Mouse (Mus musculus): ENCODE measurements around the gene Anks1. TPM values are rescaled to one million over a fixed set of nuclear protein-coding genes. Genes with fewer than 3 reads are reported as not detected.
A peak's percentile ranks its signal among the peaks of the same experiment; 100 is the strongest.

Anks1 gene
- polyA plus RNA-seq, 1 experiment from 2014 or later = 71.9 TPM

- no peaks in the 10 kb centered on the region for H3K36me3 ChIP-seq (replicated peaks)
- peaks cover 32% of the 10 kb centered on the region for H3K4me1 ChIP-seq
- H3K4me3 ChIP-seq = no peak overlapping the region
- no peak overlapping the region for H3K4me2 ChIP-seq
- ATAC-seq (replicated peaks) = no peak
- H3K9me3 ChIP-seq = no peaks in the 10 kb centered on the region
- 9% methylated on average over 3 of the region's 3 CpGs for WGBS
- H3K27me3 ChIP-seq (replicated peaks) = no peaks in the 10 kb centered on the region
- no peak overlapping the region for H3K9ac ChIP-seq
- peak overlapping the region; percentile 61; the same call in 1 of the 2 replicates for H3K27ac ChIP-seq
Measured at GRCm38 (mm10) chr17:28033046-28033580, 124.0 kb downstream of the Anks1 start.

GRCm38 (mm10) chr17:28034986-28035385 lies 125.9 kb downstream of the Anks1 start:
- Histone ChIP-seq H3K9me3 (no peaks in the 10 kb centered on the region), H3K9ac (no peak overlapping the region), H3K27me3 (replicated peaks) (no peaks in the 10 kb centered on the region), H3K27ac (no peak overlapping the region), H3K36me3 (replicated peaks) (no peaks in the 10 kb centered on the region), H3K4me2 (no peak overlapping the region), H3K4me1 (peaks cover 29% of the 10 kb centered on the region), H3K4me3 (no peak overlapping the region)
- no peak for ATAC-seq (replicated peaks)
- 72% methylated on average over 8 of the region's 8 CpGs for WGBS

- 41% methylated on average over 14 of the region's 14 CpGs for WGBS
- peaks cover 45% of the 10 kb centered on the region for H3K4me1 ChIP-seq
- H3K4me3 ChIP-seq = no peak overlapping the region
- no peaks in the 10 kb centered on the region for H3K27me3 ChIP-seq (replicated peaks)
- H3K27ac ChIP-seq = peak overlapping the region; percentile 64
- no peak overlapping the region for H3K4me2 ChIP-seq
- H3K9ac ChIP-seq = no peak overlapping the region
- H3K9me3 ChIP-seq = no peaks in the 10 kb centered on the region
- ATAC-seq (replicated peaks) = no peak
- no peaks in the 10 kb centered on the region for H3K36me3 ChIP-seq (replicated peaks)
Measured at GRCm38 (mm10) chr17:28036813-28037756, 128.0 kb downstream of the Anks1 start.

GRCm38 (mm10) chr17:28040620-28041019 lies 131.5 kb downstream of the Anks1 start:
- peaks cover 63% of the 10 kb centered on the region for H3K4me1 ChIP-seq
- peak; percentile 65 for ATAC-seq (replicated peaks)
- 9% methylated on average over 16 of the region's 16 CpGs for WGBS

GRCm38 (mm10) chr17:28041298-28041697 lies 132.2 kb downstream of the Anks1 start:
- Histone ChIP-seq H3K4me3 (peak overlapping the region; percentile 35), H3K9ac (peak overlapping the region; percentile 44), H3K9me3 (no peaks in the 10 kb centered on the region), H3K4me1 (peaks cover 63% of the 10 kb centered on the region), H3K4me2 (peak overlapping the region; percentile 55), H3K27me3 (replicated peaks) (no peaks in the 10 kb centered on the region), H3K36me3 (replicated peaks) (no peaks in the 10 kb centered on the region), H3K27ac (peak overlapping the region; percentile 75)
- ATAC-seq (replicated peaks) = no peak; the same call in 1 of the 2 replicates
- WGBS = 52% methylated on average over 13 of the region's 13 CpGs

More at GRCm38 (mm10) chr17:28040620-28041019, 131.5 kb downstream of the Anks1 start:
- Histone ChIP-seq H3K9me3 (no peaks in the 10 kb centered on the region), H3K27ac (peak overlapping the region; percentile 75), H3K27me3 (replicated peaks) (no peaks in the 10 kb centered on the region), H3K36me3 (replicated peaks) (no peaks in the 10 kb centered on the region), H3K9ac (peak overlapping the region; percentile 44), H3K4me2 (peak overlapping the region; percentile 55), H3K4me3 (peak overlapping the region; percentile 35)

- peak overlapping the region; percentile 75 for H3K27ac ChIP-seq
- H3K27me3 ChIP-seq (replicated peaks) = no peaks in the 10 kb centered on the region
- ATAC-seq (replicated peaks) = peak; percentile 89
- WGBS = 19% methylated on average over 23 of the region's 23 CpGs
- H3K36me3 ChIP-seq (replicated peaks) = no peaks in the 10 kb centered on the region
- peak overlapping the region; percentile 55 for H3K4me2 ChIP-seq
- H3K9ac ChIP-seq = peak overlapping the region; percentile 44
- H3K4me1 ChIP-seq = peaks cover 56% of the 10 kb centered on the region
- H3K9me3 ChIP-seq = no peaks in the 10 kb centered on the region
- H3K4me3 ChIP-seq = peak overlapping the region; percentile 35
Measured at GRCm38 (mm10) chr17:28042299-28042771, 133.2 kb downstream of the Anks1 start.

GRCm38 (mm10) chr17:28047017-28047416 lies 137.9 kb downstream of the Anks1 start:
- WGBS = 90% methylated on average over 5 of the region's 5 CpGs
- H3K4me1 ChIP-seq = peaks cover 31% of the 10 kb centered on the region
- H3K27ac ChIP-seq = no peak overlapping the region

GRCm38 (mm10) chr17:28047520-28047919 lies 138.4 kb downstream of the Anks1 start:
- Histone ChIP-seq H3K27ac (no peak overlapping the region), H3K4me1 (peaks cover 26% of the 10 kb centered on the region), H3K4me2 (no peak overlapping the region), H3K4me3 (no peak overlapping the region), H3K9me3 (no peaks in the 10 kb centered on the region), H3K27me3 (replicated peaks) (no peaks in the 10 kb centered on the region), H3K36me3 (replicated peaks) (peaks cover 3% of the 10 kb centered on the region; the same call in 1 of the 2 replicates), H3K9ac (no peak overlapping the region)
- 75% methylated on average over 5 of the region's 5 CpGs for WGBS
- ATAC-seq (replicated peaks) = no peak

More at GRCm38 (mm10) chr17:28047017-28047416, 137.9 kb downstream of the Anks1 start:
- no peaks in the 10 kb centered on the region; the same call in 1 of the 2 replicates for H3K36me3 ChIP-seq (replicated peaks)
- H3K9ac ChIP-seq = no peak overlapping the region
- no peaks in the 10 kb centered on the region for H3K9me3 ChIP-seq
- ATAC-seq (replicated peaks) = no peak
- no peak overlapping the region for H3K4me2 ChIP-seq
- H3K4me3 ChIP-seq = no peak overlapping the region
- no peaks in the 10 kb centered on the region for H3K27me3 ChIP-seq (replicated peaks)

- no peak overlapping the region for H3K4me3 ChIP-seq
- 0 out of 2 replicates have a peak overlapping the region, but pooled peaks have one; percentile 4 for H3K27ac ChIP-seq
- H3K9ac ChIP-seq = no peak overlapping the region
- no peaks in the 10 kb centered on the region for H3K27me3 ChIP-seq (replicated peaks)
- WGBS = 39% methylated on average over 4 of the region's 4 CpGs
- H3K4me1 ChIP-seq = peaks cover 17% of the 10 kb centered on the region
- H3K9me3 ChIP-seq = no peaks in the 10 kb centered on the region
- H3K36me3 ChIP-seq (replicated peaks) = peaks cover 3% of the 10 kb centered on the region; the same call in 1 of the 2 replicates
- ATAC-seq (replicated peaks) = peak; percentile 51
- no peak overlapping the region for H3K4me2 ChIP-seq
Measured at GRCm38 (mm10) chr17:28048425-28048824, 139.3 kb downstream of the Anks1 start.

GRCm38 (mm10) chr17:28050210-28050609 lies 141.1 kb downstream of the Anks1 start:
- H3K27me3 ChIP-seq (replicated peaks) = no peaks in the 10 kb centered on the region
- WGBS = 85% methylated on average over 8 of the region's 8 CpGs
- H3K9ac ChIP-seq = no peak overlapping the region
- no peak overlapping the region for H3K27ac ChIP-seq
- H3K36me3 ChIP-seq (replicated peaks) = peaks cover 13% of the 10 kb centered on the region
- H3K4me1 ChIP-seq = 0 out of 2 replicates have a peak, but pooled peaks cover 2% of the 10 kb centered on the region
- H3K4me3 ChIP-seq = no peak overlapping the region
- H3K4me2 ChIP-seq = no peak overlapping the region
- no peaks in the 10 kb centered on the region for H3K9me3 ChIP-seq
- ATAC-seq (replicated peaks) = no peak

GRCm38 (mm10) chr17:28052293-28052863 lies 143.3 kb downstream of the Anks1 start:
- no peaks in the 10 kb centered on the region for H3K4me1 ChIP-seq
- 77% methylated on average over 21 of the region's 21 CpGs for WGBS
- H3K4me2 ChIP-seq = no peak overlapping the region
- H3K36me3 ChIP-seq (replicated peaks) = peaks cover 15% of the 10 kb centered on the region
- ATAC-seq (replicated peaks) = no peak
- no peak overlapping the region for H3K4me3 ChIP-seq
- H3K9me3 ChIP-seq = no peaks in the 10 kb centered on the region
- no peaks in the 10 kb centered on the region for H3K27me3 ChIP-seq (replicated peaks)
- no peak overlapping the region for H3K27ac ChIP-seq
- no peak overlapping the region for H3K9ac ChIP-seq

GRCm38 (mm10) chr17:28058346-28058745 lies 149.2 kb downstream of the Anks1 start:
- Histone ChIP-seq H3K27me3 (replicated peaks) (no peaks in the 10 kb centered on the region), H3K4me1 (no peaks in the 10 kb centered on the region), H3K4me3 (no peak overlapping the region), H3K9ac (no peak overlapping the region), H3K27ac (no peak overlapping the region), H3K4me2 (no peak overlapping the region), H3K9me3 (no peaks in the 10 kb centered on the region), H3K36me3 (replicated peaks) (peaks cover 40% of the 10 kb centered on the region; the same call in 1 of the 2 replicates)
- ATAC-seq (replicated peaks) = no peak
- WGBS = 91% methylated on average over 13 of the region's 13 CpGs
